Mouse (Mus musculus): ENCODE data around the gene Spsb4. TPM values are rescaled to one million over a fixed set of nuclear protein-coding genes. Genes with fewer than 3 reads are reported as not detected.

Gene Spsb4
- polyA plus RNA-seq (2015; fragmentation: Nextera tagmentation; extraction: Ambion mirVana) = 23.5 and 27.9 TPM in 2 replicates

DNA sequence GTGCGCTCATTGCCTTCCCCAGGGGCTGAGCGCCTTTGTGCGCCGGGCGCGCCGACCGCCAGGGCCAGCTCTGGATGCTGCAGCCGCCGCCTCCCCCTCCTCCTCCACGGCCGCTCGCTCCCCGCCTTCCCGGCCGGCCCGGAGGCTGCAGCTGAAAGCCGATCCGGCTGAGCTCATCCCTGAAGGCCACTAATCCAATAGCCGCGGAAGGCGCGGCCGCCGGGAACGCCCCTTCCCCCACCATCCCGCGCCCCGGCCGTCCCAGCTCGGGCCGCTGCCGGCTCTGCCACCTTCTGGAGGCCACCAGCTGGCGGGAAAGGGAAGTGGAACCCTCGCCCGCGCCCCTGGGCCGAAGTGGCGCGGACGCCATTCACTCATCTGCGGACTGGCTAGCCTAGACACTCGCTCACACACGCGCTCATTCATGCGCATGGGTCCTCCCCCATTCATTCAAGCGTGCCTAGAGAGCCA lies at the start of gene Spsb4:
Gene Spsb4, minus strand, starts transcription at position 167 of the 471 bp plus-strand sequence.
- under 1% methylated on average over 44 of the region's 47 CpGs for WGBS
- H3K36me3 ChIP-seq = no peaks in the 10 kb centered on the region
- peak within 1 kb of the TSS; percentile 97 for H3K4me2 ChIP-seq
- ATAC-seq (ENCODE audit: insufficient number of reproducible peaks, low FRiP score, low TSS enrichment, low read depth) = peak; percentile 91
- no peaks in the 10 kb centered on the region for H3K9me3 ChIP-seq
- H3K4me1 ChIP-seq = peaks cover 41% of the 10 kb centered on the region
- H3K27ac ChIP-seq = peak within 1 kb of the TSS; percentile 85
- peaks cover 23% of the 10 kb centered on the region; the same call in 1 of the 2 replicates for H3K27me3 ChIP-seq
- H3K9ac ChIP-seq = peak within 1 kb of the TSS; percentile 58
- H3K4me3 ChIP-seq = peak within 1 kb of the TSS; percentile 70

DNA sequence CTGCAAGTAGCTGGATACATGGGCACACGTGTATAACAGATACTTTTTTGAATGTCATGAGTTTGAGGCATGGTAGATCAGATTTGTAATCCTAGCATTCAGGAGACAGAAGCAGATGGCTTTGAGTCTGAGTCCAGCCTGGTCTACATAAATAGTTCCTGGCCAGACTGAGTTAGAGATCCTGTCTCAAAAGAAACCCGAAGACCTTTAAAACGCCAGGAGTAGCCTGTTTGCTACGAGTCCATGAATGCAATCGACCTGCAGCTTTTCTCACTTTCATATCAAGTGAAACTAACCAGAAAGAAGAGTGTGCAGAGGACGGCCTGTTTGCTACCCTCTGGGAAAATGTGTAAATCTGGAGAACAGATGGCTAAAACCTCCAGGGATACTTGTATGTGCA lies 49.1 kb upstream of the Spsb4 start:
- Histone ChIP-seq H3K27ac (no peak overlapping the region), H3K36me3 (peaks cover 8% of the 10 kb centered on the region; the same call in 1 of the 2 replicates), H3K9ac (no peak overlapping the region), H3K4me3 (no peak overlapping the region), H3K4me2 (no peak overlapping the region), H3K4me1 (peaks cover 20% of the 10 kb centered on the region; the same call in 1 of the 2 replicates), H3K27me3 (no peaks in the 10 kb centered on the region), H3K9me3 (no peaks in the 10 kb centered on the region)
- WGBS = 67% methylated on average over 6 of the region's 6 CpGs
- ATAC-seq (ENCODE audit: insufficient number of reproducible peaks, low FRiP score, low TSS enrichment, low read depth) = no peak

DNA sequence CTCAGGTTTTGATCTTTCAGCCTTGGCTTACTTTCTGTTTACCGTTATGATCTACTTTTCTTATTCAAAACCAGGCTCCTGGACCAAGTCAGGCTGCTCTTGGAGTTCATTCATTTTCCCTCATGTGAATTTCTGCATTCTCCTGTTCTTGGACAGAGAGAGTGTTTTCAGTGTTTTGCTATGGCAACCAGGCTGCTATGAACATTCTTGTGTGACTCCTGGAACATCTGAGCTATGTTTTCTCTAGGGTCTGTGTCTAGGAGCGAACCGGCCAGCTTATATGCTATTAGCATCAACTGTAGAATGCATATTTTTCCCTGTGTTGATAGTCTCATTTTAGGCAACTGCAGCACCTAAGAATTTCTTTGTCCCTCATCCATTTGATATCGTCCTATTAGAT lies 47.2 kb upstream of the Spsb4 start:
- H3K4me1 ChIP-seq = peaks cover 20% of the 10 kb centered on the region; the same call in 1 of the 2 replicates
- H3K36me3 ChIP-seq = peaks cover 3% of the 10 kb centered on the region; the same call in 1 of the 2 replicates
- no peak overlapping the region for H3K4me3 ChIP-seq
- 52% methylated on average over 4 of the region's 4 CpGs for WGBS
- H3K27me3 ChIP-seq = no peaks in the 10 kb centered on the region
- H3K27ac ChIP-seq = 0 out of 2 replicates have a peak overlapping the region, but pooled peaks have one; percentile 18
- no peaks in the 10 kb centered on the region for H3K9me3 ChIP-seq
- no peak overlapping the region for H3K4me2 ChIP-seq
- no peak overlapping the region for H3K9ac ChIP-seq
- ATAC-seq (ENCODE audit: insufficient number of reproducible peaks, low FRiP score, low TSS enrichment, low read depth) = peak; percentile 57; the same call in 1 of the 2 replicates

DNA sequence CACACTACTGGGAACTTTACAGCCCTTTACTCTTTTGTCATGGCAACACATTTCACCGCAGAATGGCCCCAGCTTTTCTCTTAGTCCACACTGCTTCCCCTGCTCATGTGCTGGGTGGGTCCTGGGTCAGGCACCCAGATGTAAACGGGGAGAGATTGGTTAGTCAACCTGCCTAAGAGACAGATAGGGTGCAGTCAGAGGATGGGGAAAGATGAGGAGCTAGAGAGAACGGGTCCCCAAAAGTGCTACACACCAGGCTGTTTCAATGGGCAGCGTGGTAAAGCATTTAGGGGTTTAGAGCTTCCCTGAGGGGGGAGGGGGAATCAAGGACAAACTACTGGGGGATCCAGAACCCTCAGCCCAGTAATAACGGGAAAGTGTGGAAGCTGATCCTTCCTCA lies 46.6 kb upstream of the Spsb4 start:
- Histone ChIP-seq H3K27ac (peak overlapping the region; percentile 18; the same call in 1 of the 2 replicates), H3K9me3 (no peaks in the 10 kb centered on the region), H3K4me1 (peaks cover 20% of the 10 kb centered on the region; the same call in 1 of the 2 replicates), H3K36me3 (peaks cover 3% of the 10 kb centered on the region; the same call in 1 of the 2 replicates), H3K9ac (no peak overlapping the region), H3K27me3 (no peaks in the 10 kb centered on the region), H3K4me3 (no peak overlapping the region), H3K4me2 (no peak overlapping the region)
- ATAC-seq (ENCODE audit: insufficient number of reproducible peaks, low FRiP score, low TSS enrichment, low read depth) = no peak
- 54% methylated on average over 5 of the region's 5 CpGs for WGBS

DNA sequence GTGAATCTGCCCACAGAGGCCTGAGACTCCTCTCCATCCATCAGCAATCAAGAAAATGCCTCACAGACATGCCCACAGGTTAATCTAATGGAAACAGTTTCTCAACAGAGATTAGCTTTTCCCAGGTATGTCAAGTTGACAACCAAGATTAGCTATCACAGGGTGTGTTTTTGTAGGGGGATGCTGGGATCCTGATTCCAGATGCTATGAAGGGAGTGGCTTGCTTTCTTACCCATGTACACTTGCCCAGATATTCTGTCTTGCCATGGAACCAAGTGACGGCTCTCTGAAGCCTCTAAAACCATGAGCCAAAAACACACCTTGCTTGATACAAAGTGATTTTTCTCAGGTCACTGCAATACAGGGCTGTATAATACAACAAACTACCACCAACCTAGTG lies 45.5 kb upstream of the Spsb4 start:
- Histone ChIP-seq H3K27ac (no peak overlapping the region), H3K36me3 (peaks cover 3% of the 10 kb centered on the region; the same call in 1 of the 2 replicates), H3K27me3 (no peaks in the 10 kb centered on the region), H3K4me3 (no peak overlapping the region), H3K4me1 (peaks cover 20% of the 10 kb centered on the region; the same call in 1 of the 2 replicates), H3K4me2 (no peak overlapping the region), H3K9ac (no peak overlapping the region), H3K9me3 (no peaks in the 10 kb centered on the region)
- 85% methylated on average over 1 of the region's 1 CpGs for WGBS
- ATAC-seq (ENCODE audit: insufficient number of reproducible peaks, low FRiP score, low TSS enrichment, low read depth) = no peak

DNA sequence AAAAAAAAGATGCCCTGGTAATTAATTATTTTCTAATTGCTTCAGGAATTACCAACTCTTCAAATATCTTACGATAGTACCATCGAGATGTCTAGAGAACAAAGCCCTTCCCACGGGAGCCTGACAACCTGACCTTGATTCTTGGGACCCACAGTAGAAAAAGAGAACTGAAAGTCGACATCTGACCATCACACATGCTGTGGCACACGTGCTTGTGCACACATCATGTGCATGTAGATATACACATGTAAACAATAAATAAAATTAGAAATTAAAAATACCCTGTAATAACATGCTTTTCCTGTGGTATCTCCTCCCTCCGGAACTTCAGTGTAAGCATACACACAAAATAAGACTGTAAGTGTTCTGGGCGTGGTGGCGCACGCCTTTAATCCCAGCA lies 43.1 kb upstream of the Spsb4 start:
- WGBS = 95% methylated on average over 9 of the region's 9 CpGs
- Histone ChIP-seq H3K4me3 (no peak overlapping the region), H3K27ac (no peak overlapping the region), H3K27me3 (no peaks in the 10 kb centered on the region), H3K4me1 (peaks cover 18% of the 10 kb centered on the region; the same call in 1 of the 2 replicates), H3K9ac (no peak overlapping the region), H3K9me3 (no peaks in the 10 kb centered on the region), H3K4me2 (no peak overlapping the region), H3K36me3 (no peaks in the 10 kb centered on the region)
- ATAC-seq (ENCODE audit: insufficient number of reproducible peaks, low FRiP score, low TSS enrichment, low read depth) = no peak

DNA sequence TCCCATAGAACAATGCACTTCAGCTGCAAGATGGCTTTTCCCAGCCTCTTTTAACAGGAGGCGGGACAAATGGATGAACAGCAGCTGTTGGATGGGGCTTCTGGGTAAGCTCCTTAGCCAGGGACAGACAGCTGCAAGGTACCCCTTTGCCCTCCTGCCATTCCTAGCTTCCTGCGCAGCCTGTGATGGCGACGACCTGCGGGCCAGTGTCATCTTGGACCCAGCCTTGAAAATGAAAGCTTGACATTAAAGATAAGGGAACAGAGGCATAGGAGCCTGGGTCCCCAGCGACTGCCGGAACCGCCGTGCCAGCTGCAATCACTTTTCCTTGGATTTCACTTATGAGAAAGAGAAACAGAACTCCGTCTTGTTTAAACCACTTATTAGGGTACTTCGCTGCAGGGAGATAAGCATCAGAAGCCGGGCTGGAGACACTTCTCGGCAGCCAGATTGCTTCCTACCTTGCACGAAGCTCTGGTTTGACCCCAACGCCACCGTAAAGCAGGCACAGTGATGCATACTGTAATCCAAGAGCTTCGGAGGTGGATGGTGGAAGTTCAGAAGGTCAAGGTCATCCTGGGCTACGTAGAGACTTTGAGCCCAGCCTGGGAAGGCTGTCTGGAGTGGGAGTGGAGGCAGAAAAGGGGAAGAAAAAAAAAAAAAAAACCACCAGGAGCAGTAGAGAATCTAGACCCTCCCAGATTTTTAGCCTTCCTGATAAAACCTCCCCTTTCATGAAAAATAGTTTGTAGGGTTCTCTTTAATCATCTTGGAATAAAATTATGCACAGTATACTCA lies 38.1 kb upstream of the Spsb4 start:
- Histone ChIP-seq H3K36me3 (no peaks in the 10 kb centered on the region), H3K4me2 (peak overlapping the region; percentile 29), H3K4me3 (no peak overlapping the region), H3K27me3 (no peaks in the 10 kb centered on the region), H3K9me3 (no peaks in the 10 kb centered on the region), H3K4me1 (peaks cover 7% of the 10 kb centered on the region; the same call in 1 of the 2 replicates), H3K9ac (no peak overlapping the region), H3K27ac (no peak overlapping the region)
- 34% methylated on average over 18 of the region's 18 CpGs for WGBS
- ATAC-seq (ENCODE audit: insufficient number of reproducible peaks, low FRiP score, low TSS enrichment, low read depth) = no peak

DNA sequence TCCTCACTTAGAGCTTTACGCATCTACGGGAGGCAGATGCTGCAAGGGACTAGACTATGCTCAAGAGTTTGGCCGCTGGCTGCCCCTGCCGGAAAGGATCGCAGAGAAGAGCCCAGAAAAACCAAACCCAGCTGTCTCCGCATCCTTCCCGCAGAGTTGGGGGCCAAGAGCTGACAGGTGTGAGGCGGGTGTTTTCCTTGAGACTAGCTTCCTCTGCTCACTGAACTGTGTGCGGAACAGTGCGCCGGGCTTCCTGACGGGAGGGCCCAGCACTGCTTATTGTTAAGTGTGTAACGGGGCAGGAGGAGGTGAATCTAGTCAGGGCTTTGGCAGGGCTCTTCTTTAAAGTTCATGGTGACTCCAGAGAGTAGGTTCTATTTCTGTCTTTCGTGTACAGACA lies 37.3 kb upstream of the Spsb4 start:
- Histone ChIP-seq H3K36me3 (no peaks in the 10 kb centered on the region), H3K4me3 (no peak overlapping the region), H3K27me3 (no peaks in the 10 kb centered on the region), H3K4me2 (no peak overlapping the region), H3K9ac (no peak overlapping the region), H3K9me3 (no peaks in the 10 kb centered on the region), H3K27ac (no peak overlapping the region), H3K4me1 (peaks cover 7% of the 10 kb centered on the region; the same call in 1 of the 2 replicates)
- WGBS = 75% methylated on average over 14 of the region's 14 CpGs
- no peak for ATAC-seq (ENCODE audit: insufficient number of reproducible peaks, low FRiP score, low TSS enrichment, low read depth)

DNA sequence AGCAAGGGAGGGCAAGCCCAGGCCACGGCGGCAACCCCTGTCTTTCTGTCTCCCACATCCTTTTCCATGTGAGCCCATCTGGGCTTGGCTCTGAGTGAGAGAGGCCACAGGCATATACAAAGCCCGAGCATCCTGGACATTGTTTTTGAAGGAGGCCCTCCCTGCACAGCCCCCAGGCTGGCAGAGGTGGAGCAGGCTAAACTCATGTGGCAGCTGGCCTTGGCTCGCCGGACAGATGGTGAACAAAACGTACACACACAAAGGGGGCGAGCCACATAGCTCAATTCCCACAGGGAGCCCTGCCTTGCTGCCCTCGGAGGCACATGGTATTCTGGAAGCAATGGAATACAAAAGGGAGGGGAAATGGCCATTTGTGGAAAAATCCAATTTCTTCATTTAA lies 32.5 kb upstream of the Spsb4 start:
- no peaks in the 10 kb centered on the region for H3K4me1 ChIP-seq
- H3K27me3 ChIP-seq = no peaks in the 10 kb centered on the region
- no peaks in the 10 kb centered on the region for H3K9me3 ChIP-seq
- no peak for ATAC-seq (ENCODE audit: insufficient number of reproducible peaks, low FRiP score, low TSS enrichment, low read depth)
- 46% methylated on average over 8 of the region's 8 CpGs for WGBS
- H3K4me2 ChIP-seq = no peak overlapping the region
- no peak overlapping the region for H3K27ac ChIP-seq
- no peak overlapping the region for H3K9ac ChIP-seq
- H3K4me3 ChIP-seq = no peak overlapping the region
- no peaks in the 10 kb centered on the region for H3K36me3 ChIP-seq

DNA sequence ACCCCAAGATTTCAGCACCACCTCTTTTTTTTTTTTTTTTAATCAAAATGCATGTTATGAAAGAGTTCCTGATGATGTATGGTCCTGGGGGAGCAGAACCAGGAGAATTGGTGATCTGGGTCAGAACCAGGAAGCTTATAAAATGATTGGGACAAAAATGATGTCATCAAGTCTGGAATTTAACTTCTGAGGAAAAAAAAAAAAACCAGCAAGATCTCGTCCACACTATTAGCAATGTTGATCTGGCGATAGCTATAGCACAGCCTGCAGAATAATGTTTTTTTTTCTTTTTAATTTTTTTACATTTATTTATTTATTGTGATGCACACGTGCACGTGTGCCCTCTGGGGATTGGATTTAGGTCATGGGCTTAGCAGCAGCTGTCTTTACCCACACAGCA lies 27.6 kb upstream of the Spsb4 start:
- no peak overlapping the region for H3K4me2 ChIP-seq
- WGBS = 73% methylated on average over 4 of the region's 4 CpGs
- no peaks in the 10 kb centered on the region for H3K4me1 ChIP-seq
- H3K36me3 ChIP-seq = no peaks in the 10 kb centered on the region
- no peaks in the 10 kb centered on the region for H3K27me3 ChIP-seq
- ATAC-seq (ENCODE audit: insufficient number of reproducible peaks, low FRiP score, low TSS enrichment, low read depth) = no peak
- no peak overlapping the region for H3K9ac ChIP-seq
- no peaks in the 10 kb centered on the region for H3K9me3 ChIP-seq
- no peak overlapping the region for H3K27ac ChIP-seq
- H3K4me3 ChIP-seq = no peak overlapping the region

DNA sequence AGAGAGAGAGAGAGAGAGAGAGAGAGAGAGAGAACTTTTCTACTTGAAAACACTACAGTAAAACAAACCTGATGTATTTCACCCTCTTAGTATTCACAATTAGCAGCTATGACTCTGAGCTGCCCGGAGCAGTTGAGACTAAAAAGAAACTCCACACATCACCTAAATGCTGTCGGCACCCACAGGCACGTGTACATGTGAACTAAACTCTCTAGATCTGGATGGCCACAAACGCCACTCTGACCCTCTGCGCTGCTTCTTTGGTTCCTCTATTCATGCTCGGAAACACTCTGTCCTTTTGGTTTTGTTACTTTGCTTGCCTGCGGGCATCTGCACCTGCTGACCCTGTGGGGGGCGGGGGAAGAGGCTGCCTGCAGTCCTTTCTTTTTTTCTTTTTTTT lies 23.0 kb upstream of the Spsb4 start:
- Histone ChIP-seq H3K27me3 (no peaks in the 10 kb centered on the region), H3K4me2 (no peak overlapping the region), H3K4me1 (peaks cover 8% of the 10 kb centered on the region; the same call in 1 of the 2 replicates), H3K9me3 (no peaks in the 10 kb centered on the region), H3K9ac (no peak overlapping the region), H3K4me3 (no peak overlapping the region), H3K36me3 (no peaks in the 10 kb centered on the region), H3K27ac (no peak overlapping the region)
- 76% methylated on average over 8 of the region's 8 CpGs for WGBS
- no peak for ATAC-seq (ENCODE audit: insufficient number of reproducible peaks, low FRiP score, low TSS enrichment, low read depth)

DNA sequence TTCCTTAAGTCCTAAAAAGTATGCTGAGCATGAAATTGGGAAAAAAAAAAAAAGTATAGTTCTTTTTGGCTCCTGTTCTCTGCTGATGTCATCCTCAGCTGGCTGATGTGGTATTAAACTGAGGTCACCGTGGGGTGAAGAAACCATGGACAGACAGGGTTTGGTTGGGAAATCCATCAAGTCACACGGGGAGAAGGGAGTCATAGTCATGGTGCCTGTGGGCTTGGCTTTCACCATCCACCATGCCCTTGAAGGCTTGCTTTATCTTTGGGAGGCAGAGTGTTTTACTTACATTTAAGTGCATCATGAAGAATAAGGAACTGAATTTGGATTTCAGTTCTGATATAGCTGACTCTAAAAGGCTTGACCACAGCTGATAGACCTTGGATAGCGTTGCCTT lies 19.4 kb upstream of the Spsb4 start:
- H3K36me3 ChIP-seq = no peaks in the 10 kb centered on the region
- H3K4me2 ChIP-seq = no peak overlapping the region
- H3K27ac ChIP-seq = no peak overlapping the region
- H3K9me3 ChIP-seq = no peaks in the 10 kb centered on the region
- no peak overlapping the region for H3K9ac ChIP-seq
- WGBS = 74% methylated on average over 3 of the region's 3 CpGs
- peaks cover 8% of the 10 kb centered on the region; the same call in 1 of the 2 replicates for H3K4me1 ChIP-seq
- ATAC-seq (ENCODE audit: insufficient number of reproducible peaks, low FRiP score, low TSS enrichment, low read depth) = no peak
- no peak overlapping the region for H3K4me3 ChIP-seq
- no peaks in the 10 kb centered on the region for H3K27me3 ChIP-seq

Data from limb, embryonic 15.5 days (tissue).